Mouse (Mus musculus) bone marrow, adult 2 months (tissue): ENCODE measurements around the gene Zer1. TPM values are rescaled to one million over a fixed set of nuclear protein-coding genes. Genes with fewer than 3 reads are reported as not detected.
"Not testable (repeated sequence)": the region's sequence is repeated elsewhere in the genome, so short reads cannot be mapped to it uniquely, and the experiment has no call there.

Experiments
- H3K27ac ChIP-seq: fragments of 200-500 bp; 2 replicates; pipeline ENCODE4 v1.5.1; 2012; ENCODE audit warnings: low read depth, mild to moderate bottlenecking, control low read depth, inconsistent platforms, low read length; ENCODE audit not compliant: control insufficient read depth, poor library complexity, insufficient read depth
- H3K4me1 ChIP-seq: fragments of 200-500 bp; 2 replicates; pipeline ENCODE4 v1.6.1; 2011; ENCODE audit warnings: low read length; ENCODE audit not compliant: control insufficient read depth, insufficient read depth
- H3K4me3 ChIP-seq: fragments of 200-500 bp; replicated peaks from 2 replicates; pipeline ENCODE3; 2011; ENCODE audit warnings: mild to moderate bottlenecking, low read depth, low read length, control low read depth; ENCODE audit not compliant: control insufficient read depth
- CTCF ChIP-seq: fragments of 200-500 bp; IDR thresholded peaks from 2 replicates; pipeline ENCODE4 v1.5.1; 2011; ENCODE audit warnings: low read length, control low read depth; ENCODE audit not compliant: control insufficient read depth, insufficient read depth
- POLR2A ChIP-seq: fragments of 200-500 bp; IDR thresholded peaks from 2 replicates; pipeline ENCODE4 v1.6.1; 2011; ENCODE audit warnings: low read depth, mild to moderate bottlenecking, control low read depth, low read length, borderline replicate concordance; ENCODE audit not compliant: control insufficient read depth
- WGBS: fragments of 180-500 bp; shearing (Covaris S2); methylation state at CpG from one replicate; pipeline ENCODE4 v1.1.7; 2018; 5-methylcytosine and 5-hydroxymethylcytosine counted together
- polyA plus RNA-seq: library from polyadenylated mRNA; stranded (reverse); fragments of >200 nt; gene quantifications from 2 replicates; pipeline ENCODE4 v1.2.4, GENCODE M21; 2011; ENCODE audit warnings: low replicate concordance; ENCODE audit not compliant: missing spikeins, insufficient read depth, insufficient read length

Gene Zer1
- polyA plus RNA-seq, 1 experiment = 24.8 TPM

DNA sequence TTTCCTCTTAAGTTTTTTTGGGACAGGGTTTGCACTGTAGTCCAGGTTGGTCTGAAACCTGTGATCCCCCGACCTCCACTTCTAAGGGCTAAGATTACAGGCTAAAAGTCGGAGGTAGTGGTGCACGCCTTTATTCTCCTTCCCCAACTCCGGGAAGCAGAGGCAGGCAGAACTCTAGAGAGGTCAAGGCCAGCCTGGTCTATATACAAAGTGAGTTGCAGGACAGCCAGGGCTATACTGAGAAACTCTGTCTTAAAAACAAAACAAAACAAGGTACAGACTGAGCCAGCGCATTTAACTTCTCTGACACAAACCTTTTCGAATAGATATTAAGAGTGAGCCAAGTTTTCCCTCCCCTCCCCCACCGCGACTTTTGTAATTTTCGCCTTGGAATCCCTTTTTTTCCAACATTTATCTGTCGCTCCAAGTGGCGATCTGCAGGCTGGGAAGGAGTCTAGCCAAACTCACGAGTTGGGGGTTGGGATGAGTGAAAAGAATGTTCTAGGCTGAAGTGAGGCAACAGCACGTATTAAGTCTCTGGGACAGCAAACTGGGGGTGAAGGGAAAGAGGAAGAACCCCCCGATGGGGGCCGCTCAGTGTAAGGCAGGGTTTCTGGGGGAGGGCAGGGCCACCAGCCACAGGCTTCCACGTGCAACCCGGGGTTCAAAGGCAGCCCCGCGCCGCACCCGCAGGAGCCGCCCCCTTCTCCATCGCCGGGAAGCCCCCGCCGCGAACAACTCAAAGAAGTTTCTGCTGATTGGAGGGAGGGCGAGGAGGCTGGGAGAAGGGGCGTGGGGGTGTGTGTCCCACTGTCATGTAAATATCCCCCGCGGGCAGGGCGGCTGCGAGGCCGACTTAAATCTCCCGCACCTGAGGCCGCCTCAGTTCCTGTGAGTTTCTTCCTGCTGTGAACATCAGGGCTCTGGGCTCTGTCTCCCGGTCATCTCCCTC lies 62.9 kb downstream of the Zer1 start:
- WGBS = 8% methylated on average over 37 of the region's 37 CpGs
- peak overlapping the region; percentile 53; the same call in 1 of the 2 replicates for H3K27ac ChIP-seq
- peak overlapping the region; percentile 67 for H3K4me3 ChIP-seq
- TF ChIP-seq CTCF (no peak), POLR2A (peak; percentile 35; the same call in 1 of the 2 replicates)
- H3K4me1 ChIP-seq = peaks cover 3% of the 10 kb centered on the region; the same call in 1 of the 2 replicates

DNA sequence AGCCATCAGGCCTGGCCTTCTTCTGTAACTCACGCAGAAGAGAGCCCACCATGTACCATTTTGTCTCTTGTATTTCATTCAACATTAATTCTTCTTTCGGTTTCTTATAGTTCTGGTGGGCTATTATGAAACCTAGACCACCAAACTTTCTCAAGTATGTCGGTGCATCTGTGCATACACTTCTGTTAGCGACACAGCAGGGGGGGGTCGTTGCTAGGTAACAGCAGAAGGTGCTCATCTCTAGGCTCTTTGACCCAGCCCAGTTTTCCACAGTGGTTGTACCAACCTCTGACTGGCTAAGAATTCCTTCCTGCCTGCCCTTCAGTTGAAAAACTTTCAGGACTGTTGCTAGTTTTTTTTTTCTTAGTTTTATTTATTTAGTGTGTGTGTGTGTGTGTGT lies 66.0 kb downstream of the Zer1 start:
- 89% methylated on average over 5 of the region's 5 CpGs for WGBS
- Histone ChIP-seq H3K27ac (no peak overlapping the region), H3K4me1 (peaks cover 3% of the 10 kb centered on the region; the same call in 1 of the 2 replicates), H3K4me3 (no peak overlapping the region)
- TF ChIP-seq CTCF (no peak), POLR2A (no peak)

DNA sequence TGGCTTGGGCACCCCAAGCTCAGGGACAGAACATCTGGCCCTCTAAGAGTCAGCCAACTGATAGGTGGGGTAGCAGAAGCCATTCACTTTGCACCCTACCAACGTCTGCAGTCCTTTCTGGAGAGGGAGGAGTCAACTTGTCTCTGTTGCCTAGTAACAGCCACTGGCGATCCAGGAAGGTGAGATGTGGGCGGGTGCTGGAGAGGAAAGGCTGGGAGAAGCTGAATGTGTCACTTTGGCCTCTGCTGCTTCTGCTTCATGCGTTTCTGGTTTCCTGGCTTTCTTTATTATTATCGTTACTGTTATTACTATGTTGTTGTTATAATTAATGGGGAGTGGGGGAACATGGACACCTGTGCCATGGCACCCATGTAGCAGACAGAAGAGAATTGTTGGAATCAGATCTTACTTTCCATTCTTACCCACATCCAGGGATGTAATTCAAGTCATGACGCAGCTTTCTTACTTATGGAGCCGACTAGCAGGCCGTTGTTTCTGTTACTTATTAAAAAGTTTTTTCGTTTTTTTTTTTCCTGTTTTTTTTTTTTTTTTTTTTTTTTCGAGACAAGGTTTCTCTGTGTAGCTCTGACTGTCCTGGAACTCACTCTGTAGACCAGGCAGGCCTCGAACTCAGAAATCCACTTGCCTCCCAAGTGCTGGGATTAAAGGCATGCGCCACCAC lies 67.0 kb downstream of the Zer1 start, which contains the start of gene Set:
TSS of gene Set (plus strand) at position 156 of the 682 bp plus-strand sequence.
- no peak within 1 kb of the TSS for H3K4me3 ChIP-seq
- 47% methylated on average over 12 of the region's 12 CpGs for WGBS
- H3K4me1 ChIP-seq = no peaks in the 10 kb centered on the region
- no peak within 1 kb of the TSS for H3K27ac ChIP-seq
- no peak for TF ChIP-seq CTCF
- no peak for TF ChIP-seq POLR2A

DNA sequence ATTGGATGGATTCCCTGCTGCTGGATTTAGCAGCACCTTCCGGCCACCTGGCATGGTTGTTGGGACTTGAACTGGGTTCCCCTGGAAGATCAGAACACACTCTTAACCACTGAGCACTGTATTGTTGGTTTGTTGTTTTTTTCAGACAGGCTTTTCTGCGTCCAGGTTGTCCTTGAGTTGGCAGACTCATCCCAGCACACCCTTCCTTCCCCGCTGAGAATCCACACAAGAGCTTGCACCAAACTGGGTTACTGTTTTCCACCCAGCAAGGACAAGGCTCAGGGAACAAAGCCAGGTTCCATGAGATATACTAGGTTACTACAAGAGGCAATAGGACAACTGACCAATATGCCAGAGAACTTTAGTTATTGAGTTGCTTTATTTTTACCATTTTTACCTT lies 67.6 kb downstream of the Zer1 start:
- WGBS = 83% methylated on average over 3 of the region's 3 CpGs
- TF ChIP-seq POLR2A = no peak
- TF ChIP-seq CTCF = no peak
- Histone ChIP-seq H3K4me1 (no peaks in the 10 kb centered on the region), H3K4me3 (no peak overlapping the region), H3K27ac (no peak overlapping the region)

DNA sequence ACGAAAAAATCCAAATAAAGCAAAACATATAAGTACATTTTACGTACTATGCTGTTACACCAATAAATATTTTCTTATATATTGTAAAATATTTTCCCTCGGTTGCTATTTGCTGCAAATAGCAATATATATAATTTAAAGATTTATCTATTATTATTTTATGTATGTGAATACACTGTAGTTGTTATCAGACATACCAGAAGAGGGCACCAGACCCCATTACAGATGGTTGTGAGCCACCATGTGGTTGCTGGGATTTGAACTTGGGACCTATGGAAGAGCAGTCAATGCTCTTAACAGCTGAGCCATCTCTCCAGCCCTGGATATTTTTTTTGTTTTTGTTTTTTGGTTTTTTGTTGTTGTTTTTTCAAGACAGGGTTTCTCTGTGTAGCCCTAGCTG lies 69.1 kb downstream of the Zer1 start:
- H3K4me3 ChIP-seq, H3K27ac ChIP-seq, H3K4me1 ChIP-seq: not testable (repeated sequence)
- 87% methylated on average over 3 of the region's 3 CpGs for WGBS

DNA sequence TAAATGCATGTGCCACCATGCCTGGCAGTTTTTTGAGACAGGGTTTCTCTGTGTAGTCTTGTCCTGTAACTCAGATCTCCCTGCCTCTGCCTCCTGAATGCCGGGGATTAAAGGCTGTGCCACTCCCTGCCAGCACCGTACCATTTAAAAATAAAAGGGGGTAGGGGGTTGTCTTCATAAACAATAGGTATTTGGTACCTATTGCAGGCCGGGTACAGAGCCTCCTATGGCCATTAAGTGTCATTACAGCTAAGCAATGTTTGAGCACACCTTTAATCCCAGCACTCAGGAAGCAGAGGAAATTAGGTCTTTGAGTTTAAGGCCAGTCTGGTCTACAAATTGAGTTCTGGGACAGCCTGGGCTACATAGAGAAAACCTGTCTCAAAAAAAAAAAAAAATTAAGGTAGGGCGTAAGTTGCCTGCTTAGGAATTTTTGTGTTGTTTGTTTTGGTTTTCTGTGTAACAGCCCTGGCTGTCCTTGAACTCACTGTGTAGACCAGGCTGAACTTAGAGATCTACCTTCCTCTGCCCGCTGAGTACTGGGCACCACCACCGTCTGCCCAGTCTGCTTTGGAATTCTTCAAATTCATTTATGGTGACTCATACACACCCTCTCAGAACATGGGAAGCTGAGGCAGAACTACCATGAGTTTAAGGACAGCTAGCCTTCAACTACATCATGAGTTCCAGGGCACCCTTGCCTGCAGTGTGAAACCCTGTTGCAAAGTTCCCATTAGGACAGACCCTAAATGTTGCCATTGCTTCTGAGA lies 72.2 kb downstream of the Zer1 start:
- no peak overlapping the region for H3K4me3 ChIP-seq
- no peaks in the 10 kb centered on the region; the same call in 1 of the 2 replicates for H3K4me1 ChIP-seq
- no peak for TF ChIP-seq POLR2A
- no peak for TF ChIP-seq CTCF
- WGBS = 44% methylated on average over 6 of the region's 6 CpGs
- no peak overlapping the region for H3K27ac ChIP-seq

DNA sequence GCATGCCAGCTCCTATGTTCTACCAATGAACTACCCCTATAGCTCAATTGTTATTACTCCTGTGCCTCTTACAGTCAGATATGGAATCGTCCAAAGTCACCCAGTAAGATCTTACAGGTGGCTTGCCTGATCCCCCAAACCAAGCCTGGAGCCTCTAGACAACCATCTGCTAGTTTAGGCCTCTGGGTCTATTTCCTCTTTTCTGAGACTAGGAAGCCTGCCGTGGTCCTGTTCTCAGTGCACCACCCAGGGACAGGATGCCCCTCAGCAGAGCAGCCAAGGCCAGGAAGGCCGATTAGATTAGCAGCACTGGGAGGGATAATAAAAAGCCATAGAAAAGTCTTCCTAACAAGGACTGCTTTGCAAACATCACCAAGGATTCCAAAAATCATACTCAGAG lies 74.6 kb downstream of the Zer1 start:
- no peaks in the 10 kb centered on the region; the same call in 1 of the 2 replicates for H3K4me1 ChIP-seq
- H3K4me3 ChIP-seq = no peak overlapping the region
- 6% methylated on average over 3 of the region's 3 CpGs for WGBS
- no peak for TF ChIP-seq POLR2A
- TF ChIP-seq CTCF = no peak
- H3K27ac ChIP-seq = no peak overlapping the region
